Mouse (Mus musculus) kidney, adult 2 months (tissue): ENCODE data around the gene Lingo3.

Experiments
- CTCF ChIP-seq: fragments of 200-500 bp; conservative IDR thresholded peaks from 2 replicates; pipeline ENCODE4 v1.5.1; 2011; ENCODE audit warnings: low read depth, mild to moderate bottlenecking, control low read depth, low read length, moderate library complexity, mixed read lengths; ENCODE audit not compliant: insufficient read depth, insufficient read length
- POLR2A ChIP-seq: fragments of 200-500 bp; IDR thresholded peaks from one replicate; pipeline ENCODE4 v1.6.1; 2011; ENCODE audit warnings: low read depth, low read length, control low read depth

GRCm38 (mm10) chr10:80808099-80808984, 35.5 kb downstream of the Lingo3 start:
- TF ChIP-seq CTCF (no peak), POLR2A (no peak)
